Mouse (Mus musculus): ENCODE measurements around the gene Pcsk1n. TPM values are rescaled to one million over a fixed set of nuclear protein-coding genes. Genes with fewer than 3 reads are reported as not detected.

Pcsk1n gene
- polyA plus RNA-seq (2014; fragmentation: Nextera tagmentation; extraction: Ambion mirVana): 10.1 and 13.8 TPM in 2 replicates

GRCm38 (mm10) chrX:7919601-7920383, at the start of gene Pcsk1n:
Gene Pcsk1n, plus strand, starts transcription at chrX:7919822.
- WGBS: 19% methylated on average over 33 of the region's 40 CpGs
- H3K4me1 ChIP-seq (replicated peaks; ENCODE audit: control insufficient read depth, insufficient read depth, low read length): no peaks in the 10 kb centered on the region
- peak within 1 kb of the TSS; percentile 32; the same call in 1 of the 2 replicates for H3K4me2 ChIP-seq (ENCODE audit: low read length)
- DNase-seq (ENCODE audit: low spot score): no peak
- no peaks in the 10 kb centered on the region for H3K36me3 ChIP-seq (ENCODE audit: control insufficient read depth, insufficient read depth, low read length)
- no peaks in the 10 kb centered on the region for H3K9me3 ChIP-seq (ENCODE audit: control insufficient read depth, low read length)
- 0 out of 2 replicates have a peak within 1 kb of the TSS, but pooled peaks have one; percentile 18 for H3K4me3 ChIP-seq (ENCODE audit: low read depth, low read length)
- peaks cover 51% of the 10 kb centered on the region for H3K27me3 ChIP-seq (replicated peaks; ENCODE audit: control insufficient read depth, insufficient read depth, low read length)
- H3K27ac ChIP-seq (ENCODE audit: low read depth): no peak within 1 kb of the TSS
- no peak for ATAC-seq (replicated peaks; ENCODE audit: low FRiP score, low TSS enrichment, low read depth)
- no peak within 1 kb of the TSS for H3K9ac ChIP-seq (ENCODE audit: low read length)

- Histone ChIP-seq H3K27ac (ENCODE audit: low read depth) (no peak overlapping the region), H3K4me2 (ENCODE audit: low read length) (no peak overlapping the region), H3K4me1 (replicated peaks; ENCODE audit: control insufficient read depth, insufficient read depth, low read length) (no peaks in the 10 kb centered on the region), H3K4me3 (ENCODE audit: low read depth, low read length) (no peak overlapping the region), H3K36me3 (ENCODE audit: control insufficient read depth, insufficient read depth, low read length) (peaks cover 24% of the 10 kb centered on the region; the same call in 1 of the 2 replicates), H3K9ac (ENCODE audit: low read length) (no peak overlapping the region), H3K9me3 (ENCODE audit: control insufficient read depth, low read length) (no peaks in the 10 kb centered on the region), H3K27me3 (replicated peaks; ENCODE audit: control insufficient read depth, insufficient read depth, low read length) (no peaks in the 10 kb centered on the region)
- ATAC-seq (replicated peaks; ENCODE audit: low FRiP score, low TSS enrichment, low read depth) (no peak), DNase-seq (ENCODE audit: low spot score) (no peak)
- 49% methylated on average over 3 of the region's 3 CpGs for WGBS
Observed at GRCm38 (mm10) chrX:7869826-7870225, 49.8 kb upstream of the Pcsk1n start.

- no peaks in the 10 kb centered on the region; the same call in 1 of the 2 replicates for H3K4me1 ChIP-seq (replicated peaks; ENCODE audit: control insufficient read depth, insufficient read depth, low read length)
- no peaks in the 10 kb centered on the region for H3K9me3 ChIP-seq (ENCODE audit: control insufficient read depth, low read length)
- H3K27me3 ChIP-seq (replicated peaks; ENCODE audit: control insufficient read depth, insufficient read depth, low read length): no peaks in the 10 kb centered on the region
- ATAC-seq (replicated peaks; ENCODE audit: low FRiP score, low TSS enrichment, low read depth) (peak; percentile 89), DNase-seq (ENCODE audit: low spot score) (peak; percentile 70)
- H3K9ac ChIP-seq (ENCODE audit: low read length): peak within 1 kb of the TSS; percentile 30
- peak within 1 kb of the TSS; percentile 42 for H3K4me3 ChIP-seq (ENCODE audit: low read depth, low read length)
- 11% methylated on average over 27 of the region's 38 CpGs for WGBS
- H3K36me3 ChIP-seq (ENCODE audit: control insufficient read depth, insufficient read depth, low read length): peaks cover 12% of the 10 kb centered on the region; the same call in 1 of the 2 replicates
- H3K4me2 ChIP-seq (ENCODE audit: low read length): peak within 1 kb of the TSS; percentile 67
- H3K27ac ChIP-seq (ENCODE audit: low read depth): no peak within 1 kb of the TSS
Observed at GRCm38 (mm10) chrX:7878007-7878419, 41.6 kb upstream of the Pcsk1n start, which contains the start of gene Pim2. Gene Pim2, plus strand, starts transcription at chrX:7878262.

- H3K4me2 ChIP-seq (ENCODE audit: low read length): peak overlapping the region; percentile 67
- H3K27ac ChIP-seq (ENCODE audit: low read depth): no peak overlapping the region
- DNase-seq (ENCODE audit: low spot score) (peak; percentile 53), ATAC-seq (replicated peaks; ENCODE audit: low FRiP score, low TSS enrichment, low read depth) (peak; percentile 13)
- peaks cover 12% of the 10 kb centered on the region; the same call in 1 of the 2 replicates for H3K36me3 ChIP-seq (ENCODE audit: control insufficient read depth, insufficient read depth, low read length)
- H3K9ac ChIP-seq (ENCODE audit: low read length): peak overlapping the region; percentile 30
- peak overlapping the region; percentile 42 for H3K4me3 ChIP-seq (ENCODE audit: low read depth, low read length)
- no peaks in the 10 kb centered on the region for H3K27me3 ChIP-seq (replicated peaks; ENCODE audit: control insufficient read depth, insufficient read depth, low read length)
- no peaks in the 10 kb centered on the region; the same call in 1 of the 2 replicates for H3K4me1 ChIP-seq (replicated peaks; ENCODE audit: control insufficient read depth, insufficient read depth, low read length)
- no peaks in the 10 kb centered on the region for H3K9me3 ChIP-seq (ENCODE audit: control insufficient read depth, low read length)
- WGBS: 12% methylated on average over 21 of the region's 21 CpGs
Observed at GRCm38 (mm10) chrX:7878495-7878894, 41.1 kb upstream of the Pcsk1n start.

GRCm38 (mm10) chrX:7879819-7880218, 39.8 kb upstream of the Pcsk1n start:
- Histone ChIP-seq H3K4me1 (replicated peaks; ENCODE audit: control insufficient read depth, insufficient read depth, low read length) (no peaks in the 10 kb centered on the region; the same call in 1 of the 2 replicates), H3K9me3 (ENCODE audit: control insufficient read depth, low read length) (no peaks in the 10 kb centered on the region), H3K9ac (ENCODE audit: low read length) (no peak overlapping the region), H3K27me3 (replicated peaks; ENCODE audit: control insufficient read depth, insufficient read depth, low read length) (no peaks in the 10 kb centered on the region), H3K4me2 (ENCODE audit: low read length) (peak overlapping the region; percentile 30), H3K27ac (ENCODE audit: low read depth) (no peak overlapping the region), H3K36me3 (ENCODE audit: control insufficient read depth, insufficient read depth, low read length) (0 out of 2 replicates have a peak, but pooled peaks cover 6% of the 10 kb centered on the region), H3K4me3 (ENCODE audit: low read depth, low read length) (no peak overlapping the region)
- no peak for ATAC-seq (replicated peaks; ENCODE audit: low FRiP score, low TSS enrichment, low read depth)
- DNase-seq (ENCODE audit: low spot score): peak; percentile 58
- WGBS: 10% methylated on average over 7 of the region's 11 CpGs

- Histone ChIP-seq H3K27me3 (replicated peaks; ENCODE audit: control insufficient read depth, insufficient read depth, low read length) (no peaks in the 10 kb centered on the region), H3K27ac (ENCODE audit: low read depth) (peak within 1 kb of the TSS; percentile 74), H3K9me3 (ENCODE audit: control insufficient read depth, low read length) (no peaks in the 10 kb centered on the region), H3K4me3 (ENCODE audit: low read depth, low read length) (peak within 1 kb of the TSS; percentile 57), H3K36me3 (ENCODE audit: control insufficient read depth, insufficient read depth, low read length) (no peaks in the 10 kb centered on the region), H3K4me2 (ENCODE audit: low read length) (peak within 1 kb of the TSS; percentile 53), H3K9ac (ENCODE audit: low read length) (peak within 1 kb of the TSS; percentile 35), H3K4me1 (replicated peaks; ENCODE audit: control insufficient read depth, insufficient read depth, low read length) (no peaks in the 10 kb centered on the region; the same call in 1 of the 2 replicates)
- peak; percentile 83 for DNase-seq (ENCODE audit: low spot score)
- WGBS: 10% methylated on average over 48 of the region's 49 CpGs
- peak; percentile 90 for ATAC-seq (replicated peaks; ENCODE audit: low FRiP score, low TSS enrichment, low read depth)
Observed at GRCm38 (mm10) chrX:7883841-7884567, 35.6 kb upstream of the Pcsk1n start, which contains the start of gene Slc35a2. Gene Slc35a2, plus strand, starts transcription at chrX:7884028.

- H3K4me2 ChIP-seq (ENCODE audit: low read length): peak overlapping the region; percentile 48
- no peaks in the 10 kb centered on the region for H3K27me3 ChIP-seq (replicated peaks; ENCODE audit: control insufficient read depth, insufficient read depth, low read length)
- H3K36me3 ChIP-seq (ENCODE audit: control insufficient read depth, insufficient read depth, low read length): peaks cover 13% of the 10 kb centered on the region
- H3K4me1 ChIP-seq (replicated peaks; ENCODE audit: control insufficient read depth, insufficient read depth, low read length): no peaks in the 10 kb centered on the region
- DNase-seq (ENCODE audit: low spot score) (no peak), ATAC-seq (replicated peaks; ENCODE audit: low FRiP score, low TSS enrichment, low read depth) (no peak)
- peak overlapping the region; percentile 48 for H3K9ac ChIP-seq (ENCODE audit: low read length)
- H3K4me3 ChIP-seq (ENCODE audit: low read depth, low read length): peak overlapping the region; percentile 54
- no peaks in the 10 kb centered on the region for H3K9me3 ChIP-seq (ENCODE audit: control insufficient read depth, low read length)
- WGBS: 28% methylated on average over 13 of the region's 13 CpGs
- H3K27ac ChIP-seq (ENCODE audit: low read depth): peak overlapping the region; percentile 75; the same call in 1 of the 2 replicates
Observed at GRCm38 (mm10) chrX:7898211-7898610, 21.4 kb upstream of the Pcsk1n start.

Data from intestine, embryonic 14.5 days (tissue).